Mouse (Mus musculus) mesoderm, embryonic 11.5 days (tissue): ENCODE data around the gene Tlnrd1.
A peak's percentile ranks its signal among the peaks of the same experiment; 100 is the strongest.
"Not testable (repeated sequence)": the region's sequence is repeated elsewhere in the genome, so short reads cannot be mapped to it uniquely, and the experiment has no call there.

ENCODE experiments used
- DNase-seq: peaks from one replicate; pipeline ENCODE4 v3.0.0-alpha.2; 2012; ENCODE audit warnings: low read depth, low spot score

The Tlnrd1 gene

GRCm38 (mm10) chr7:83884021-83884658 is at the start of gene Tlnrd1, which contains the start of gene Mesd:
Gene Tlnrd1, minus strand, starts transcription at chr7:83884305.
Gene Mesd, plus strand, starts transcription at chr7:83884466.
- DNase-seq: peak; percentile 94

- DNase-seq: no peak
These were observed 37.5 kb upstream of the Tlnrd1 start for GRCm38 (mm10) chr7:83921637-83922036.

GRCm38 (mm10) chr7:83920241-83920640 is 36.1 kb upstream of the Tlnrd1 start:
- no peak for DNase-seq

GRCm38 (mm10) chr7:83914566-83914965 is 30.5 kb upstream of the Tlnrd1 start:
- peak; percentile 89 for DNase-seq

- DNase-seq: no peak
These were observed 29.9 kb upstream of the Tlnrd1 start for GRCm38 (mm10) chr7:83913995-83914394.

- DNase-seq: no peak
These were observed 29.4 kb upstream of the Tlnrd1 start for GRCm38 (mm10) chr7:83913405-83913932.

DNA sequence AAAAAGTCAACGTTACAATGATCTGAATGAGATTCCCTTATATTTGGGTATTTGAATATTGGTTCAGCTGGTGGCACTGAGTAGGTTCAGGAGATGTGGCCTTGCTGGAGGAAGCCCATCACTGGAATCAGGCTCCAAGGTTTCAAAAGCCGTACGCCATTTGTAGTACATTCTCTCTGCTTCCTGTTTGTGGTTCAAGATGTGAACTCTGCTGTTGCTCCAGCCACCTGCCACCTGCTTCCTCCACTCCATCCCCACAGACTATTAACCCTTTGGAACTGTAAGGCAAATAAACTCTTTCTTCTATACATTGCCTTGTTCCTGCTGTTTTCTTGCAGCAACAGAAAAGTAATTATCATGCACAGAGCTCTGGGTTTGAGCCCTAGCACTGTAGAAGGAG is 27.8 kb upstream of the Tlnrd1 start:
- DNase-seq: no peak

- DNase-seq: no peak
These were observed 20.7 kb upstream of the Tlnrd1 start for GRCm38 (mm10) chr7:83904831-83905230.

DNA sequence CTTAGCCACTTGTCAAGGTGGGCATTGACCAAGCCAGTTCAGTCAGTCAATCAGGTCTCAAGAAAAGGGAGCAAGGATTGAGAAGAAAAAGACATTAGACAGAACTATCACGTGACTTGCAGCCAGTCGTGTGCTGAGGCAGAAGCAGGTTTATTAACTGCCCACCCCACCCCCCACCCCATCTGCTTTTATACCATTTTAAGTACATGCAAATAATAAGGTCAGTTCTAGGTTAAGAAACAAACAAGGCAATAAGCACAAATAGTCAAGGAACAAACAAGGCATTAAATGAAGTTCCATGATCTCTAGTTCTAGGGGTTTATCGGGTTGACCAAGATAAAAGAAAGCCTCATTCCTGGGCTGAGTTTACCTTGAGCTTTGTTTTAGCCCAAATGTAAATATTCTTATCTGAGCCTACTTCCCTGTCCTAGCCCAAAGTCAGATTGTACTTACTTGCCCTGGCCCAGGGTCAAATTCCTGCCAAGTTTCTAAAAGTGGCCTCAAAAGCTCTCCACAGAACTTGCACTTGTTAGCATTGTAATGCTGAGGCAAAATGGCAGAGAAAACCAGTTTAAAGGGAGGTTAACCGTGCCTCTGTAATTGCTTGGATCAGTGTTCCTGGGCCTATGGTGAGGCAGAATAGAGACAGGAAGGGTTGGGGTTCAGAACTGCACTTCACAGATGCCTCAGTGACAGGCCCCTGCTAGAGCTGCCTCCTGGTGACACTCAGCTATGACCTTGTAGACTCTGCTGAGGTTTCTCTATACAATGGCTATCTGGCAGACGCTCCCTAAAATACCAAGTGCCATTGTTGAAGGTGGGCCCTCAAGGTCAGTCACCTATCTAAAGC is 18.4 kb upstream of the Tlnrd1 start:
- DNase-seq: no peak

DNA sequence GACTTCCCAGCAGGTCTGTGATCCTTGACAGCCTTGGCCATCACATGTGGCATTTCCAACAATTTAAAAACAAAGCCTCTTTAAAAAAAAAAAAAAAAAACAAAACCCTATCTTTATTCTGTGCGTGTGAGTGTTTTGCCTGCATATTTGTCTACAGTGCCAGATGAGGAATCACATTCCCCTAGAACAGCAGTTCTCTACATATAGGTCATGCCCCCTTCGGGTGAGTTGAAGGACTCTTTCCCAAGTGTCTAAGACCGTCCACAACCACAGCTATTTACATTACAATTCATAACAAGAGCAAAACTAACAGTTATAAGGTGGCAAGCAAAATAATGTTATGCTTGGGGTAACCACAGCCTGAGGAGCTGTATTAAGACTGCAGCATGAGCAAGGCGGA is 17.3 kb upstream of the Tlnrd1 start:
- DNase-seq: no peak

DNA sequence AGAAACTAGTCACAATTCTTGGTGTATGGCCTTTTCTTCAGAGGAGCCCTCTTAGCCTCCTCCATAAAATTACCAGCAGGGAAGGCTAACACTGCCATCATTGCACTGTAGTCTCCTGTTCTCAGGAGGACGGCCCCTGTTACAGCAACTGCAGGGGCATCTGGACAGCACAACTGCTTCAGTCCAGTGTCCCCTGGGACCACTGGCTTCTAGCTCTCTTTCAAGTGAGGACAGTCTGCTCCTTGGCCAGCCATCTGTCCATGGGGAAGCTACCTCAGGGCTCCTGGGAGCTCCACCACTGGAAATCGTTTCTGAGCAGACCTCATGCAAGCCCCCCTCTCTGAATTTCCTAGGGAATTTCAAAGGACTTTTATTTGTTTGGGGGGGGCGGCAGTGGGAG is 16.4 kb upstream of the Tlnrd1 start:
- DNase-seq: no peak

GRCm38 (mm10) chr7:83898267-83898666 is 14.2 kb upstream of the Tlnrd1 start:
- no peak for DNase-seq

DNA sequence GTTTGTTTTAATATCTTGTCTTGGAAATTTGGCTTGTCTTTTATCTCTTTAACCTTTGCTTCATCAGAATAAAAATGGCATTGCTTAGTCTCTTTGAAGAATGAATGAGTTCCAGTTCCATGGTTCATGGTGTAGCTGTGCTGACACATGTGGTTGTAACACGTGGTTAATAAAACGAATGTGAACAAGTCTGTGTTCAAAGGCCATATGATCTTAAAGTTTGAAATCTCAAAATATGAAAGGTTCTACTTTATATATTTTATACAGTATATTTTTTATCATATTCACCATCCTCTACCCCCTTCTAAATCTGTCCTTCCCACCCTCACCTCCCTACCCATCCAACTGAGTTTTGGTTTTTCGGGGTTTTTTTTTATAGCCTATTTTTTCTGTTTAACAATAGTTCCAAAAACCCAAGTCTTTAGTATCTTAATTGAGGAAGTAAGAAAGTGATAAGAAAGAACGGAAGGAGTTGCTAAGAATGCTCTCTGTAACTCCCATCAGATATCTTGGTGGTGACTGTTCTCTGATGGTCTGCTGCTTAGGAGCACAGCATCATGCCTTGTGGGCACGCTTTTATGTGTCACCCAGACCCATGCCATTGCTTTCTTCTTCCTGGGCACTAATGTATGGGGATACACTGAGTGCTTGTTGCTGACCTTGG is 12.1 kb upstream of the Tlnrd1 start:
- DNase-seq: no peak

- no peak for DNase-seq
These were observed 10.2 kb upstream of the Tlnrd1 start for GRCm38 (mm10) chr7:83894348-83894747.

- no peak for DNase-seq
These were observed 8.2 kb upstream of the Tlnrd1 start for GRCm38 (mm10) chr7:83892333-83892669.

GRCm38 (mm10) chr7:83891433-83892332 is 7.6 kb upstream of the Tlnrd1 start:
- peak; percentile 99 for DNase-seq

DNA sequence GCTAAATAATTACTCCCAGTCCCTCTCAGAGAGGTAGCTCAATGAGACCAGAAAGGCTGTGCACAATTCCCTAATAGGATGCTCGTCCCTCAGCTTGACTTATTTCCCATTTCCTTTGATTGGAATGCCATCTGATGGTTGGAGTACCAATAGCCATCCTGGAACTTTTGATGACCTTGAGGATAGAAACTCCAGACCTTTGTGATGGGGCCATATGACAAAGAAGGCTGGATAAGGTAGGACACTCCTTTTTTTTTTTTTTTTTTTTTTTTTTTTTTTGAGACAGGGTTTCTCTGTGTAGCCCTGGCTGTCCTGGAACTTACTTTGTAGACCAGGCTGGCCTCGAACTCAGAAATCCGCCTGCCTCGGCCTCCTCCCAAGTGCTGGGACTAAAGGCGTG is 5.8 kb upstream of the Tlnrd1 start:
- DNase-seq: not testable (repeated sequence)

DNA sequence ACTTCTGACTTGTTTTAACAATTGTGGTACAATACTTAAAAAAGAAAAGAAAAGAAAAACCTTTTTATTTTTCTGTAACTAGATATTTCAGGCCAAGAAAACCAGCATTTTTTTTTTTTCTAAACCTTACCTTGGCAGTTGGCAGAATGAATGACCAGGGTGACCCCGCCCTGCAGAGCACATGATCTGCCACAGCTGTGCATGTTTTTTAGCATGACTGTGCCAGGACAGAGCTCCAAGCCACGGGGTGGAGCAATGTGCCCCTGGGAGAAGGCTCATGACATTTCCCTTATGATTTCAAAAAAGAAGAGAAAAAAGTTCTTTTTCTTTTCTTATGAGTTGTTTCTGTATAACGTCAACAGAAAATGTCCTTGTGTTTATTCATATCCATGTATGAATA is 5.3 kb upstream of the Tlnrd1 start:
- DNase-seq: no peak

DNA sequence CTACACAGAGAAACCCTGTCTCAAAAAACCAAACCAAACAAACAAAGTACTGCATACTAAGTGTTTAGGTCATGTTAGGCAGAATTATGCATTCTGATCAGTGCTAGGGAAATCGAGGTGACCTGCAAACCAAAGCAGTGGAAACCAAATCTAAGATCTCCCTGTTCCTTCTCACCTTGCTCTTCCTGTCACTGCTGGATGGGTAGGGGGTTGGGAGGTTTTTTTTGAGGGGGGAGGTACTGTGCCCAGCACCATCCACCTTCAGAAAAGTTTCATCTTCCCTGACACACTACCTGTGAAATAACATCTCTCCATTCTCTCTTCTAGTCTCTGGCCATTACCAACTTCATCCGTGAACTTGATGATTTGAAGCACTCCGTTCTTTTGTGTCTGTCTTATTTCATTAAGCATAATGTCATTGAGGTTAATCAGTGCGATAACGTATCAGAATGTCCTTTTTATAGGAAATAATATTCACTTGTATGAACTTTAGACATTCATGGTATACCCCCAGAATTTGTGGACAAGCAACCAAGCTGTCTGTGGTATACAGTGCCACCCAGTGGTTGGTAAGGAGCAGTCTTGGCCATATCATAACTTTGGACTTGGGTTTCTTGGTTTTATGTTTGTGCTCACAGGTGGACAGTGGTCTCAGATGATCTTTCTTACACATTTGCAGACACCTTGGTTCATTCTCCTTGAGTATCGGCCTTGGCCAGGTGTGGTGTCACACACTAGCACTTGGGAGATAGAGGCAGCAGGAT is 2.4 kb upstream of the Tlnrd1 start:
- DNase-seq: peak; percentile 48

GRCm38 (mm10) chr7:83885835-83886234 is 1.7 kb upstream of the Tlnrd1 start:
- DNase-seq: no peak
